Comparison of ENCODE assay signal across 22 mouse cellular contexts in genomic region chr1:85528451-85529110, GRCm38 (mm10). TPM values are rescaled to one million over a fixed set of nuclear protein-coding genes. Genes with fewer than 3 reads are reported as not detected.
DNase-seq lines count a peak whose midpoint lies in the region; ATAC-seq and TF ChIP-seq lines count a peak whose summit lies in the region.
"Not testable (repeated sequence)": the region's sequence is repeated elsewhere in the genome, so short reads cannot be mapped to it uniquely, and the experiment has no call there.
"Had no signal": no experiment of that assay in that cellular context is flagged by ENCODE, and none has a peak within 500 bp of the region (broad histone marks: within the 10 kb centered on the region; RNA-seq: fewer than 3 reads in every experiment).

No protein-coding gene starts in this region.

- H3K9me3 ChIP-seq in hindbrain, postnatal 0 days (ENCODE audit: low read length); midbrain, postnatal 0 days (ENCODE audit: low read length): not testable (repeated sequence)

- not testable (repeated sequence) for H3K4me3 ChIP-seq in hindbrain, postnatal 0 days (ENCODE audit: low read length); midbrain, postnatal 0 days (ENCODE audit: low read depth, low read length)

- H3K27me3 ChIP-seq in hindbrain, postnatal 0 days (ENCODE audit: insufficient read depth, low read length); midbrain, postnatal 0 days (ENCODE audit: insufficient read depth, low read length): not testable (repeated sequence)

- DNase-seq in brain, embryonic 14.5 days (ENCODE audit: low read depth): peak; percentile 0
- DNase-seq in cerebellum, postnatal 14 days: peak; percentile 27 to 42
- DNase-seq in gonadal fat pad, adult 2 months (ENCODE audit: low read depth): peak; percentile 4
- peak; percentile 1 for DNase-seq in hindbrain, postnatal 0 days (ENCODE audit: low spot score)
- peak; percentile 13 for DNase-seq in kidney, adult 18-20 months
- peak; percentile 0 for DNase-seq in midbrain, postnatal 0 days (ENCODE audit: low spot score)

- not testable (repeated sequence) for H3K4me2 ChIP-seq in hindbrain, postnatal 0 days (ENCODE audit: low read depth, low read length); midbrain, postnatal 0 days (ENCODE audit: low read depth, low read length, poor library complexity, severe bottlenecking)

- TF ChIP-seq POLR2A in brain, embryonic 14.5 days (IDR thresholded peaks at IDR 0.05; ENCODE audit: borderline replicate concordance, extremely low read depth, insufficient read depth, insufficient read length, poor library complexity, severe bottlenecking): not testable (repeated sequence)

- WGBS in hindbrain, postnatal 0 days: 69% methylated on average over 13 of the region's 15 CpGs
- 77% methylated on average over 13 of the region's 15 CpGs for WGBS in midbrain, postnatal 0 days

- not testable (repeated sequence) for H3K27ac ChIP-seq in hindbrain, postnatal 0 days; midbrain, postnatal 0 days (ENCODE audit: low read depth, low read length)

- TF ChIP-seq CTCF in brain, embryonic 14.5 days (IDR thresholded peaks at IDR 0.05; ENCODE audit: borderline replicate concordance, extremely low read depth, insufficient read depth, insufficient read length); hindbrain, postnatal 0 days (IDR thresholded peaks at IDR 0.05; ENCODE audit: low read depth); midbrain, postnatal 0 days (IDR thresholded peaks at IDR 0.05): not testable (repeated sequence)

- H3K36me3 ChIP-seq in hindbrain, postnatal 0 days (ENCODE audit: insufficient read depth, low read length); midbrain, postnatal 0 days (ENCODE audit: insufficient read depth, low read length): not testable (repeated sequence)

- not testable (repeated sequence) for H3K9ac ChIP-seq in hindbrain, postnatal 0 days (replicated peaks; ENCODE audit: low read length); midbrain, postnatal 0 days (replicated peaks; ENCODE audit: low read length, poor library complexity, severe bottlenecking)

- not testable (repeated sequence) for H3K4me1 ChIP-seq in hindbrain, postnatal 0 days (ENCODE audit: insufficient read depth, low read length); midbrain, postnatal 0 days (ENCODE audit: insufficient read depth, low read length)

- ATAC-seq in hindbrain, postnatal 0 days; midbrain, postnatal 0 days (ENCODE audit: low FRiP score): not testable (repeated sequence)

RNA-seq across cellular contexts. Expression of gene G530012D18Rik, which starts 46.9 kb away (rescaled TPM):
- polyA plus RNA-seq in brain, embryonic 14.5 days (2012; rRNA removed): not detected in 2 replicates
- not detected in 2 replicates for polyA plus RNA-seq in gonadal fat pad, adult 2 months (2012; rRNA removed)
- total RNA-seq in hindbrain, postnatal 0 days (2014; rRNA removed): not detected in 2 replicates
- not detected in 2 replicates for polyA plus RNA-seq in hindbrain, postnatal 0 days (2015; fragmentation: Nextera tagmentation; extraction: Ambion mirVana)
- not detected in 2 replicates for total RNA-seq in midbrain, postnatal 0 days (2014; rRNA removed)
- polyA plus RNA-seq in midbrain, postnatal 0 days (2015; fragmentation: Nextera tagmentation; extraction: Ambion mirVana): not detected in 2 replicates
- total RNA-seq: adrenal gland, adult 18-20 months; adrenal gland, adult 8-10 months; adrenal gland, postnatal 14 days; adrenal gland, postnatal 36 days; common myeloid progenitor, adult 5-6 weeks; ES-E14 had no signal
- polyA plus RNA-seq: activated CD4-positive, CD25-positive, alpha-beta regulatory T cell, adult 4 months; C2C12; embryonic facial prominence, embryonic 11.5 days; embryonic facial prominence, embryonic 13.5 days; embryonic facial prominence, embryonic 15.5 days; erythroblast, embryonic 14.5 days; forebrain, embryonic 10.5 days; forebrain, embryonic 12.5 days; forebrain, embryonic 14.5 days; forebrain, embryonic 16.5 days had no signal
